Mouse (Mus musculus) Patski (cell line): ENCODE results near the gene Cyfip1. TPM values are rescaled to one million over a fixed set of nuclear protein-coding genes. Genes with fewer than 3 reads are reported as not detected.

Source experiments
- ATAC-seq: fragments of 100-300 bp; one replicate; pipeline ENCODE4 v1.8.0; 2021
- CTCF ChIA-PET: fragments of 350-600 bp; sonication (Branson Sonifier 250); formaldehyde crosslinking; loops from one replicate; lab custom pipeline; 2022; ENCODE audit warnings: inconsistent platforms; lab: Charles Lee
- POLR2A ChIA-PET: fragments of 350-600 bp; sonication (Branson Sonifier 250); formaldehyde crosslinking; loops from one replicate; lab custom pipeline; 2022; ENCODE audit warnings: antibody characterized with exemption, inconsistent platforms; lab: Charles Lee
- DNase-seq: peaks from one replicate; pipeline ENCODE4 v3.0.0-alpha.2; 2011; ENCODE audit warnings: low read depth, low spot score
- H3K27me3 ChIP-seq: fragments of 371-371 bp; one replicate; pipeline ENCODE4 v1.5.1; 2021
- CTCF ChIP-seq: fragments of 100-300 bp; IDR thresholded peaks from one replicate; pipeline ENCODE4 v1.5.1; 2021
- in situ Hi-C: fragments of 300-500 bp; cut with MboI; formaldehyde crosslinking; loops from 3 replicates; pipeline ENCODE4 v1.11.1; 2018; ENCODE audit warnings: low pct_unique_long_range_greater_than_20kb, mixed read lengths
- polyA plus RNA-seq: library from polyadenylated mRNA; unstranded; gene quantifications from one replicate; pipeline ENCODE4 v1.2.3, GENCODE M21; 2021

Gene Cyfip1
- polyA plus RNA-seq, 1 experiment from 2014 or later = 81.0 TPM

GRCm38 (mm10) chr7:55861175-55861574 is 19.6 kb downstream of the Cyfip1 start:
- ChIA-PET POLR2A (no interaction called here), CTCF (no interaction called here)
- no peak for DNase-seq
- no peak for TF ChIP-seq CTCF
- H3K27me3 ChIP-seq = no peaks in the 10 kb centered on the region
- peak; percentile 71 for ATAC-seq
- in situ Hi-C loops = no loop called here

- no peak for TF ChIP-seq CTCF
- ATAC-seq = no peak
- ChIA-PET POLR2A (interaction anchor here (0.7 kb wide), 1 partner anchor 14 kb away, joined by 3 read pairs; no protein-coding TSS in a partner anchor), CTCF (no interaction called here)
- DNase-seq = no peak
- in situ Hi-C loops = no loop called here
- no peaks in the 10 kb centered on the region for H3K27me3 ChIP-seq
Observed at GRCm38 (mm10) chr7:55865044-55865443, 23.5 kb downstream of the Cyfip1 start.

GRCm38 (mm10) chr7:55865750-55866416 is 24.3 kb downstream of the Cyfip1 start:
- H3K27me3 ChIP-seq = no peaks in the 10 kb centered on the region
- ChIA-PET CTCF (no interaction called here), POLR2A (interaction anchor here (0.7 kb wide), 1 partner anchor 13 kb away, joined by 3 read pairs; no protein-coding TSS in a partner anchor)
- no peak for TF ChIP-seq CTCF
- no peak for ATAC-seq
- no peak for DNase-seq
- in situ Hi-C loops = no loop called here

- no peak for DNase-seq
- in situ Hi-C loops = no loop called here
- ChIA-PET CTCF (no interaction called here), POLR2A (no interaction called here)
- H3K27me3 ChIP-seq = no peaks in the 10 kb centered on the region
- TF ChIP-seq CTCF = no peak
- ATAC-seq = no peak
Observed at GRCm38 (mm10) chr7:55868247-55868646, 26.7 kb downstream of the Cyfip1 start.

- H3K27me3 ChIP-seq = no peaks in the 10 kb centered on the region
- POLR2A ChIA-PET = interaction anchor here (1.1 kb wide), 1 partner anchor 24 kb away, joined by 4 read pairs; no protein-coding TSS in a partner anchor
- in situ Hi-C loops = no loop called here
- CTCF ChIA-PET = interaction anchor here (0.9 to 1.7 kb wide), 6 partner anchors 7 to 55 kb away, joined by 3 to 4 read pairs (median 4); no protein-coding TSS in a partner anchor
- no peak for TF ChIP-seq CTCF
- ATAC-seq (peak; percentile 51), DNase-seq (no peak)
Observed at GRCm38 (mm10) chr7:55869220-55869619, 27.7 kb downstream of the Cyfip1 start.

- in situ Hi-C loops = no loop called here
- TF ChIP-seq CTCF = peak; percentile 9
- CTCF ChIA-PET = interaction anchor here (0.7 to 1.7 kb wide), 6 partner anchors 9 to 30 kb away, joined by 3 to 4 read pairs (median 4); no protein-coding TSS in a partner anchor
- POLR2A ChIA-PET = interaction anchor here (1.1 kb wide), 1 partner anchor 23 kb away, joined by 4 read pairs; no protein-coding TSS in a partner anchor
- ATAC-seq (no peak), DNase-seq (no peak)
- no peaks in the 10 kb centered on the region for H3K27me3 ChIP-seq
Observed at GRCm38 (mm10) chr7:55870340-55871020, 28.9 kb downstream of the Cyfip1 start.

GRCm38 (mm10) chr7:55871476-55871875 is 29.9 kb downstream of the Cyfip1 start:
- H3K27me3 ChIP-seq = no peaks in the 10 kb centered on the region
- TF ChIP-seq CTCF = no peak
- in situ Hi-C loops = no loop called here
- POLR2A ChIA-PET = no interaction called here
- CTCF ChIA-PET = no interaction called here
- ATAC-seq (no peak), DNase-seq (no peak)

GRCm38 (mm10) chr7:55874703-55875102 is 33.2 kb downstream of the Cyfip1 start:
- ChIA-PET CTCF (interaction anchor here (1.3 kb wide), 1 partner anchor 51 kb away, joined by 3 read pairs; no protein-coding TSS in a partner anchor), POLR2A (interaction anchor here (0.6 kb wide), 1 partner anchor 21 kb away, joined by 3 read pairs; no protein-coding TSS in a partner anchor)
- TF ChIP-seq CTCF = no peak
- DNase-seq = no peak
- no peaks in the 10 kb centered on the region for H3K27me3 ChIP-seq
- no peak for ATAC-seq
- in situ Hi-C loops = no loop called here

GRCm38 (mm10) chr7:55877721-55878120 is 36.2 kb downstream of the Cyfip1 start:
- CTCF ChIA-PET = no interaction called here
- no peak for DNase-seq
- no peak for TF ChIP-seq CTCF
- no peak for ATAC-seq
- POLR2A ChIA-PET = no interaction called here
- no peaks in the 10 kb centered on the region for H3K27me3 ChIP-seq
- in situ Hi-C loops = no loop called here

- DNase-seq = no peak
- ATAC-seq = no peak
- TF ChIP-seq CTCF = no peak
- no peaks in the 10 kb centered on the region for H3K27me3 ChIP-seq
- in situ Hi-C loops = no loop called here
- POLR2A ChIA-PET = interaction anchor here (1.5 kb wide), 1 partner anchor 10 kb away, joined by 4 read pairs; no protein-coding TSS in a partner anchor
- CTCF ChIA-PET = no interaction called here
Observed at GRCm38 (mm10) chr7:55880882-55881281, 39.3 kb downstream of the Cyfip1 start.

- ChIA-PET POLR2A (no interaction called here), CTCF (no interaction called here)
- H3K27me3 ChIP-seq = no peaks in the 10 kb centered on the region
- no peak for TF ChIP-seq CTCF
- in situ Hi-C loops = no loop called here
- ATAC-seq (no peak), DNase-seq (no peak)
Observed at GRCm38 (mm10) chr7:55888603-55889002, 47.1 kb downstream of the Cyfip1 start.
